ENCODE assay signal across 8 mouse cellular contexts in the genomic region with DNA sequence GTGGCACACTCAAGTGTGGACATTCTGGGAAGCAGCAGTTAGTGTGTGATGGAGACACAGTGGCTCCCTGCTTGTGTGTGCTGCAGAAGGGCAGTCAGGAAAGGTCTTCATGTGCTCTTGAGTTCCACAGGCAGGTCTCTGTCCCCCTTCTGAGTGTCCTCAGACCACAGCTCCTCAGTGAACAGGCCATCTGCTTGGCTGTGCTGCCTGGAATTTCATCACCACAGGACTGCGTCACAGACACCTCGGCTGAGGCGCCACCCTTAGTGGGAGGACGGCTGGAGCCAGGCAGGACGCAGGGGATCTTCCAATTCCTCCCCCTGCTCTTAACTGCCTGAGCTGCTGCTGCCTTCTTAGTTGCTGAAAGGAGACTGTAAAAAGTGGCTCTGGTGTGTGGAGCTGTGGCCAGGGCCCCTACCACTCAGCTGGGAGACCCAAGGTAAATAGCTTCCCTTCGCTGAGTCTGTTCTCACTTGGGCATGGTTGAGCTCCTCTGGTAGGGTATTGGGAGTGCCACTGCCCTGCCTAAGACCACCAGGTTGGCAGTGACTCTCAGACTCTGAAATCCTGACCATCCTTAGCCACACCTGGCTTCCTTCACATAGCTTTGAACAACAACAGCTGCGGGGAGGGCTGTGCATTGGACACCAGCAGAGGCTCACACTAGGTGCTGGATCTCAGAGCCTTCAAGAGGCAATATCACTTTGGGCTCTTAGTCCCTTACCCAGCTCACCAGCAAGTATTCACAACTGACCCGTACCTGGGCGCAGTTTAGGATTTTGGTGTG. TPM values are rescaled to one million over a fixed set of nuclear protein-coding genes. Genes with fewer than 3 reads are reported as not detected.
DNase-seq lines count a peak whose midpoint lies in the region; ATAC-seq lines count a peak whose summit lies in the region.

No protein-coding gene starts in this region.

- peak overlapping the region; percentile 57 for H3K4me3 ChIP-seq in brown adipose tissue, adult 24 weeks (ENCODE audit: insufficient read depth, low read depth, low read length)
- no peak overlapping the region for H3K4me3 ChIP-seq in hindbrain, embryonic 13.5 days
- no peak overlapping the region for H3K4me3 ChIP-seq in liver, embryonic 12.5 days
- H3K4me3 ChIP-seq in neural tube, embryonic 13.5 days: no peak overlapping the region

- H3K4me2 ChIP-seq in hindbrain, embryonic 13.5 days: no peak overlapping the region
- H3K4me2 ChIP-seq in liver, embryonic 12.5 days: no peak overlapping the region
- no peak overlapping the region for H3K4me2 ChIP-seq in neural tube, embryonic 13.5 days

- H3K4me1 ChIP-seq in brown adipose tissue, adult 24 weeks (ENCODE audit: control insufficient read depth, insufficient read depth, insufficient read length, low read length): peaks cover 19% of the 10 kb centered on the region
- H3K4me1 ChIP-seq in hindbrain, embryonic 13.5 days (replicated peaks): peaks cover 68% of the 10 kb centered on the region
- H3K4me1 ChIP-seq in liver, embryonic 12.5 days: peaks cover 89% of the 10 kb centered on the region
- peaks cover 70% of the 10 kb centered on the region for H3K4me1 ChIP-seq in neural tube, embryonic 13.5 days (replicated peaks)

- peak; percentile 73 to 88 for DNase-seq in adrenal gland, adult (ENCODE audit: inconsistent age in 2 of 2, low spot score in 1 of 2)
- no peak for DNase-seq in adrenal gland, postnatal 4 days (ENCODE audit: low spot score in 2 of 2)
- peak; percentile 89 for DNase-seq in gastrocnemius, adult 18-20 months (ENCODE audit: low spot score)
- DNase-seq in spleen, postnatal 36 days (ENCODE audit: low spot score in 2 of 2): no peak

- H3K36me3 ChIP-seq in hindbrain, embryonic 13.5 days: peaks cover 24% of the 10 kb centered on the region
- peaks cover 45% of the 10 kb centered on the region for H3K36me3 ChIP-seq in liver, embryonic 12.5 days
- peaks cover 21% of the 10 kb centered on the region for H3K36me3 ChIP-seq in neural tube, embryonic 13.5 days

- ATAC-seq in hindbrain, embryonic 13.5 days (ENCODE audit: low FRiP score): no peak
- no peak for ATAC-seq in liver, embryonic 12.5 days
- no peak for ATAC-seq in neural tube, embryonic 13.5 days (ENCODE audit: low read depth)

- H3K9ac ChIP-seq in hindbrain, embryonic 13.5 days: peak overlapping the region; percentile 51
- no peak overlapping the region for H3K9ac ChIP-seq in liver, embryonic 12.5 days
- H3K9ac ChIP-seq in neural tube, embryonic 13.5 days: peak overlapping the region; percentile 54

- WGBS in hindbrain, embryonic 13.5 days: 71% methylated on average over 9 of the region's 9 CpGs
- 77% methylated on average over 9 of the region's 9 CpGs for WGBS in liver, embryonic 12.5 days (ENCODE audit: insufficient replicate concordance)
- WGBS in neural tube, embryonic 13.5 days: 72% methylated on average over 9 of the region's 9 CpGs

- H3K9me3 ChIP-seq in hindbrain, embryonic 13.5 days: no peaks in the 10 kb centered on the region
- H3K9me3 ChIP-seq in liver, embryonic 12.5 days (replicated peaks): no peaks in the 10 kb centered on the region
- H3K9me3 ChIP-seq in neural tube, embryonic 13.5 days: no peaks in the 10 kb centered on the region

- no peaks in the 10 kb centered on the region for H3K27me3 ChIP-seq in hindbrain, embryonic 13.5 days
- no peaks in the 10 kb centered on the region for H3K27me3 ChIP-seq in liver, embryonic 12.5 days (replicated peaks)
- no peaks in the 10 kb centered on the region for H3K27me3 ChIP-seq in neural tube, embryonic 13.5 days

- peak overlapping the region; percentile 94 for H3K27ac ChIP-seq in brown adipose tissue, adult 24 weeks (replicated peaks; ENCODE audit: low read depth, low read length)
- peak overlapping the region; percentile 82 for H3K27ac ChIP-seq in hindbrain, embryonic 13.5 days
- H3K27ac ChIP-seq in liver, embryonic 12.5 days: 0 out of 2 replicates have a peak overlapping the region, but pooled peaks have one; percentile 40
- peak overlapping the region; percentile 76 for H3K27ac ChIP-seq in neural tube, embryonic 13.5 days (replicated peaks)

RNA-seq across cellular contexts. Expression of gene Akt2, which starts 14.3 kb away (rescaled TPM):
- 100 to 1,000 TPM; 195 to 220 TPM for total RNA-seq in adrenal gland, postnatal 4 days (2021)
- 294 and 321 TPM in 2 replicates for polyA plus RNA-seq in brown adipose tissue, adult 24 weeks (2012; ENCODE audit: insufficient read depth, insufficient read length, missing spikeins)
- 100 to 1,000 TPM; 171 to 178 TPM for total RNA-seq in gastrocnemius, adult 18-20 months (2021)
- polyA plus RNA-seq in hindbrain, embryonic 13.5 days (2015; fragmentation: Nextera tagmentation; extraction: Ambion mirVana): 68.0 and 71.0 TPM in 2 replicates
- polyA plus RNA-seq in liver, embryonic 12.5 days (2016; fragmentation: Nextera tagmentation; extraction: Ambion mirVana): 45.0 and 45.2 TPM in 2 replicates
- 59.6 and 66.2 TPM in 2 replicates for polyA plus RNA-seq in neural tube, embryonic 13.5 days (2015; fragmentation: Nextera tagmentation; extraction: Ambion mirVana)

RNA-seq across cellular contexts. Expression of gene Ttc9b, which starts 48.0 kb away (rescaled TPM):
- 1 to 10 TPM; 1.1 to 1.6 TPM for total RNA-seq in adrenal gland, postnatal 4 days (2021)
- polyA plus RNA-seq in brown adipose tissue, adult 24 weeks (2012; ENCODE audit: insufficient read depth, insufficient read length, missing spikeins): not detected in 2 replicates
- not detected for total RNA-seq in gastrocnemius, adult 18-20 months (2021)
- 50.2 and 52.0 TPM in 2 replicates for polyA plus RNA-seq in hindbrain, embryonic 13.5 days (2015; fragmentation: Nextera tagmentation; extraction: Ambion mirVana)
- not detected in 2 replicates for polyA plus RNA-seq in liver, embryonic 12.5 days (2016; fragmentation: Nextera tagmentation; extraction: Ambion mirVana)
- 45.8 and 54.8 TPM in 2 replicates for polyA plus RNA-seq in neural tube, embryonic 13.5 days (2015; fragmentation: Nextera tagmentation; extraction: Ambion mirVana)

RNA-seq across cellular contexts. Expression of gene 2310022A10Rik, which starts 52.7 kb away (rescaled TPM):
- total RNA-seq in adrenal gland, postnatal 4 days (2021): 10 to 100 TPM; 21.6 to 28.0 TPM
- polyA plus RNA-seq in brown adipose tissue, adult 24 weeks (2012; ENCODE audit: insufficient read depth, insufficient read length, missing spikeins): 5.8 and 12.3 TPM in 2 replicates
- 100 to 1,000 TPM; 103 to 116 TPM for total RNA-seq in gastrocnemius, adult 18-20 months (2021)
- 32.1 and 34.0 TPM in 2 replicates for polyA plus RNA-seq in hindbrain, embryonic 13.5 days (2015; fragmentation: Nextera tagmentation; extraction: Ambion mirVana)
- polyA plus RNA-seq in liver, embryonic 12.5 days (2016; fragmentation: Nextera tagmentation; extraction: Ambion mirVana): 26.3 and 27.5 TPM in 2 replicates
- polyA plus RNA-seq in neural tube, embryonic 13.5 days (2015; fragmentation: Nextera tagmentation; extraction: Ambion mirVana): 30.9 and 31.9 TPM in 2 replicates

RNA-seq across cellular contexts. Expression of gene Pld3, which starts 52.7 kb away (rescaled TPM):
- 100 to 1,000 TPM; 132 to 133 TPM for total RNA-seq in adrenal gland, postnatal 4 days (2021)
- 23.5 and 27.8 TPM in 2 replicates for polyA plus RNA-seq in brown adipose tissue, adult 24 weeks (2012; ENCODE audit: insufficient read depth, insufficient read length, missing spikeins)
- 10 to 100 TPM; 15.1 to 16.1 TPM for total RNA-seq in gastrocnemius, adult 18-20 months (2021)
- polyA plus RNA-seq in hindbrain, embryonic 13.5 days (2015; fragmentation: Nextera tagmentation; extraction: Ambion mirVana): 126 TPM in 2 replicates
- 46.6 and 49.1 TPM in 2 replicates for polyA plus RNA-seq in liver, embryonic 12.5 days (2016; fragmentation: Nextera tagmentation; extraction: Ambion mirVana)
- polyA plus RNA-seq in neural tube, embryonic 13.5 days (2015; fragmentation: Nextera tagmentation; extraction: Ambion mirVana): 123 and 128 TPM in 2 replicates

Comparison
In these comparisons a context has a peak if more than half of its experiments do, and no peak if none do; other contexts are left out.
1. DNase-seq: peak in adrenal gland, adult (2 of 2) and gastrocnemius, adult 18-20 months (single experiment); none in adrenal gland, postnatal 4 days (0 of 2) and spleen, postnatal 36 days (0 of 2).
2. H3K27ac ChIP-seq: peak in every context shown above with its lines; median percentile 94 in brown adipose tissue, adult 24 weeks; 82 in hindbrain, embryonic 13.5 days; 76 in neural tube, embryonic 13.5 days; 40 in liver, embryonic 12.5 days.
3. RNA of gene Ttc9b, which starts 48.0 kb away (polyA plus RNA-seq): 45.8 to 54.8 TPM in neural tube, embryonic 13.5 days and 50.2 to 52.0 TPM in hindbrain, embryonic 13.5 days; not detected in brown adipose tissue, adult 24 weeks and not detected in liver, embryonic 12.5 days; every median in the first group is over 10 times any median in the second.